In the genomic region with DNA sequence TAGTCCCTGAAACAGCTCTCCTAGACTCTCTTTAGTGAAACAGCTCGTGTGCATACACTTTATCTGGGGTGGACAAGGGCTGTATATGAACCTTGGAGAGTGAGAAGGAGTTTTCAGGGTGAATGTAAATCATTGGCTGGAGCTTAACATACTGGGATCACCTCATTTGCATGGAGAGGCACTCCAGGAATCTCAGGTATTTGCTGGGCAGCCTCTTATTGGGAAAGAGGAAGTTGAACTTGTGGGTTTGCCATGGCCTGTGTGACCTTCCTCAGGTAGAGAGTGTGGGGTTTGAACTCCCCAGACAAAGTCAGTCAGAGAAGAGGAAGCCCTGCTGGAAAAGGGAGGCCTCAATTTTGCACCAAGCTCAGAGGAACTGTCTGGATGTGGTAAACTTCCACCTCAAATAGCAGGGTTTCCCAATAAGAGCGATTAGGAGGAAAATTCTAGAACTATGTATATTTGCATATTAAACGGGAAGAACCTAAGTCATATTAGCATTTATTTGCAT, we compare ENCODE assay signal across 26 mouse cellular contexts.
DNase-seq lines count a peak whose midpoint lies in the region; ATAC-seq lines count a peak whose summit lies in the region.
"Had no signal": no experiment of that assay in that cellular context is flagged by ENCODE, and none has a peak within 500 bp of the region (broad histone marks: within the 10 kb centered on the region; RNA-seq: fewer than 3 reads in every experiment).

No protein-coding gene starts in this region.

- no peaks in the 10 kb centered on the region for H3K36me3 ChIP-seq in midbrain, embryonic 10.5 days
- H3K36me3 ChIP-seq: limb, embryonic 13.5 days; midbrain, embryonic 13.5 days had no signal

- H3K27me3 ChIP-seq in midbrain, embryonic 10.5 days (ENCODE audit: low read depth, poor library complexity, severe bottlenecking) = no peaks in the 10 kb centered on the region
- H3K27me3 ChIP-seq: forebrain, embryonic 13.5 days; limb, embryonic 13.5 days; midbrain, embryonic 13.5 days had no signal

- peak; percentile 19 for DNase-seq in kidney, adult 11 months
- no peak for DNase-seq in kidney, postnatal 10 days
- peak; percentile 10 for DNase-seq in lung, postnatal 36 days
- no peak for DNase-seq in lung, adult 18-20 months
- DNase-seq in spleen, adult 12 weeks (ENCODE audit: low spot score) = no peak
- DNase-seq in heart, adult 9 months (ENCODE audit: low spot score in 2 of 2) = no peak
- no peak for DNase-seq in midbrain, embryonic 10.5 days (ENCODE audit: low spot score)
- DNase-seq: adrenal gland, adult 2 months; cerebellum, adult 2 months; cerebellum, postnatal 25 days; gastrocnemius, postnatal 10 days; heart, postnatal 4 days; kidney, postnatal 25 days; right cerebral cortex, adult 18-20 months; thymus, adult 18-20 months; thymus, postnatal 25 days had no signal

- peak; percentile 78 for ATAC-seq in granulocyte monocyte progenitor cell, adult 5-6 weeks (replicated peaks; ENCODE audit: poor library complexity, severe bottlenecking)
- ATAC-seq: activated CD4-positive, CD25-positive, alpha-beta regulatory T cell, adult 4 months; forebrain, embryonic 13.5 days; intestine, postnatal 0 days; midbrain, embryonic 13.5 days had no signal

- no peaks in the 10 kb centered on the region for H3K4me1 ChIP-seq in midbrain, embryonic 10.5 days
- H3K4me1 ChIP-seq: midbrain, embryonic 13.5 days had no signal

- H3K4me3 ChIP-seq in midbrain, embryonic 10.5 days = no peak overlapping the region
- H3K4me3 ChIP-seq: forebrain, embryonic 13.5 days; layer of hippocampus, adult 2 months; left cerebral cortex, adult 2 months; limb, embryonic 13.5 days; midbrain, embryonic 13.5 days had no signal

- H3K9me3 ChIP-seq in midbrain, embryonic 10.5 days (replicated peaks) = no peaks in the 10 kb centered on the region
- H3K9me3 ChIP-seq: forebrain, embryonic 13.5 days; limb, embryonic 13.5 days; midbrain, embryonic 13.5 days had no signal

- no peak overlapping the region for H3K27ac ChIP-seq in midbrain, embryonic 10.5 days (replicated peaks)
- H3K27ac ChIP-seq: forebrain, embryonic 13.5 days; hindbrain, embryonic 14.5 days; layer of hippocampus, adult 2 months; left cerebral cortex, adult 2 months; limb, embryonic 13.5 days; midbrain, embryonic 13.5 days; stomach, postnatal 0 days had no signal

- WGBS in midbrain, embryonic 10.5 days = 79% methylated on average over 3 of the region's 3 CpGs

Comparison
In these comparisons a context has a peak if more than half of its experiments do, and no peak if none do; other contexts are left out.
1. DNase-seq: peak in kidney, adult 11 months (single experiment) and lung, postnatal 36 days (single experiment); none in kidney, postnatal 10 days (single experiment), lung, adult 18-20 months (0 of 2), spleen, adult 12 weeks (single experiment), heart, adult 9 months (0 of 2) and midbrain, embryonic 10.5 days (single experiment).